Mouse (Mus musculus) left cerebral cortex, adult 8-10 months (tissue): ENCODE data around the gene Olfr1359. TPM values are rescaled to one million over a fixed set of nuclear protein-coding genes. Genes with fewer than 3 reads are reported as not detected.
A peak's percentile ranks its signal among the peaks of the same experiment; 100 is the strongest.
"Not testable (repeated sequence)": the region's sequence is repeated elsewhere in the genome, so short reads cannot be mapped to it uniquely, and the experiment has no call there.

Source experiments
- DNase-seq, 2 experiments: peaks; one replicate each; pipeline ENCODE4 v3.0.0; 2022; ENCODE audit warnings: low spot score in 2 of 2
- total RNA-seq, 4 experiments: library from RNA; stranded (reverse); gene quantifications; 2 replicates each; pipeline ENCODE4 v1.2.4; 2022

The Olfr1359 gene
- total RNA-seq, result not detected

- DNase-seq, result no peak
These were observed at the start of gene Olfr1359 for GRCm38 (mm10) chr13:21697811-21698210. Gene Olfr1359 (plus strand): TSS chr13:21698111.

- no peak for DNase-seq
These were observed 34.6 kb upstream of the Olfr1359 start, which contains the start of gene Olfr1361 for GRCm38 (mm10) chr13:21663286-21663685. Gene Olfr1361 (minus strand): TSS chr13:21663386.

GRCm38 (mm10) chr13:21677305-21677704, 20.6 kb upstream of the Olfr1359 start, which contains the start of gene Olfr1360:
Gene Olfr1360 (minus strand): TSS chr13:21677405.
- DNase-seq, result no peak

GRCm38 (mm10) chr13:21706669-21707068, 8.8 kb downstream of the Olfr1359 start:
- no peak for DNase-seq

GRCm38 (mm10) chr13:21710031-21710711, 12.3 kb downstream of the Olfr1359 start:
- DNase-seq, result peak; percentile 72 to 85

GRCm38 (mm10) chr13:21710821-21711525, 13.1 kb downstream of the Olfr1359 start:
- peak; percentile 52 to 89 for DNase-seq

- DNase-seq, result no peak
These were observed 13.8 kb downstream of the Olfr1359 start for GRCm38 (mm10) chr13:21711698-21712097.

- peak in 1 of 2 experiments; percentile 58 for DNase-seq
These were observed 16.8 kb downstream of the Olfr1359 start for GRCm38 (mm10) chr13:21714725-21715124.

- DNase-seq, result peak in 1 of 2 experiments; percentile 35
These were observed 17.4 kb downstream of the Olfr1359 start for GRCm38 (mm10) chr13:21715131-21715863.

GRCm38 (mm10) chr13:21715864-21716539, 18.1 kb downstream of the Olfr1359 start, which contains the start of the genes Hist1h2bl and Hist1h2ai:
Gene Hist1h2bl (minus strand): TSS chr13:21716143.
Gene Hist1h2ai (plus strand): TSS chr13:21716422.
- DNase-seq, result peak; percentile 72 to 90

GRCm38 (mm10) chr13:21716540-21717391, 18.9 kb downstream of the Olfr1359 start:
- not testable (repeated sequence) for DNase-seq

GRCm38 (mm10) chr13:21717397-21718357, 19.8 kb downstream of the Olfr1359 start, which contains the start of gene Hist1h3h:
Gene Hist1h3h (plus strand): TSS chr13:21717659.
- DNase-seq, result peak; percentile 81 to 93

- no peak for DNase-seq
These were observed 20.6 kb downstream of the Olfr1359 start for GRCm38 (mm10) chr13:21718381-21719080.

GRCm38 (mm10) chr13:21721107-21721756, 23.3 kb downstream of the Olfr1359 start:
- DNase-seq, result not testable (repeated sequence)

GRCm38 (mm10) chr13:21721757-21722372, 24.0 kb downstream of the Olfr1359 start, which contains the start of gene Hist1h2bm:
Gene Hist1h2bm (plus strand): TSS chr13:21722044.
- DNase-seq, result peak; percentile 53 to 58

GRCm38 (mm10) chr13:21722373-21722925, 24.5 kb downstream of the Olfr1359 start:
- DNase-seq, result no peak
